Mouse (Mus musculus) cerebellum, adult (tissue): ENCODE results near the gene Gm29094.
"Not testable (repeated sequence)": the region's sequence is repeated elsewhere in the genome, so short reads cannot be mapped to it uniquely, and the experiment has no call there.

Source experiments
- ATAC-seq: cut with Nextera tagmentation; 2 replicates; pipeline ENCODE4 v1.9.2; 2017; ENCODE audit warnings: mild to moderate bottlenecking, moderate library complexity, mixed read lengths; ENCODE audit not compliant: insufficient number of reproducible peaks, low FRiP score, low TSS enrichment

Gm29094 gene

GRCm38 (mm10) chr9:89198969-89199416 is at the start of gene Gm29094, which contains the start of gene Bcl2a1b:
TSS of gene Gm29094 (plus strand) at chr9:89199379.
TSS of gene Bcl2a1b (plus strand) at chr9:89199209.
- not testable (repeated sequence) for ATAC-seq

DNA sequence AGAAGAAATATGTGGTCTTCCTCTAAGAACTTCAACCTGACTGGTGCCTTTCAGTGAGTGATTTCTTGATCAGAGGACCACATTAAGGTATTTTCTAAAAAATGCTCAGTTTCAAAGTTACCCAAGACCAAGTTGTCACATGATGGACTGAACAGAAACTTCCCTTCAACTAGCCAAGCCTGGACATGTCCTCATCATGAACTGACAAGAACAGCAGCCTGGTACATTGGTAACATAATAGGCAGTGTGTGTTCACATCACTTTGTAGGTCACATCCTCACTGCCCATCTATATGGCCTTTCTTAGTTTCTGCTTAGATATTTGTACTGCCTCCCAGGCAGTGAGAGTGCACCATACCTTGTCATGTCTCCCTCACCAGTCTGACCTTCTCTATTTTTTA is 26.6 kb upstream of the Gm29094 start:
- ATAC-seq: not testable (repeated sequence)

- ATAC-seq: not testable (repeated sequence)
Measured at GRCm38 (mm10) chr9:89178833-89179232, 20.3 kb upstream of the Gm29094 start.

- ATAC-seq: not testable (repeated sequence)
Measured at GRCm38 (mm10) chr9:89179469-89179868, 19.7 kb upstream of the Gm29094 start.

DNA sequence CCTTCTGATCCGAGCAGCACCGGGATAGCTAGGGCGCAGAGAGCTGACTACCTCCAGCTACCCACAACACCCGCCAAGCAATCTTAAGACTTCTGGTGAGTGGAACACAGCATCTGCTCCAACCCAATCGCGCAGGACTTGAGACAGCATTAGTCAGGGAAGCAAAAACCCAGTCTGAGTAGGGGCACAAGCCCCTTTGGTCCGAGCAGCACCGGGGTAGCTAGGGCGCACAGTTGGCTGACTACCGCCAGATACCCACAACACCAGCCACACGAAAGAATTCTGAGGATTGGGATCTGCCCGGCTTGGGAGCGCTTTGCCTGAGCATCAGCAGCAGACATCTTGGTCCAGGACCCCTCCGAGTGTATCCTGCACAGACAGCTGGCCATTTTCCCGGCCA is 12.2 kb upstream of the Gm29094 start:
- not testable (repeated sequence) for ATAC-seq

DNA sequence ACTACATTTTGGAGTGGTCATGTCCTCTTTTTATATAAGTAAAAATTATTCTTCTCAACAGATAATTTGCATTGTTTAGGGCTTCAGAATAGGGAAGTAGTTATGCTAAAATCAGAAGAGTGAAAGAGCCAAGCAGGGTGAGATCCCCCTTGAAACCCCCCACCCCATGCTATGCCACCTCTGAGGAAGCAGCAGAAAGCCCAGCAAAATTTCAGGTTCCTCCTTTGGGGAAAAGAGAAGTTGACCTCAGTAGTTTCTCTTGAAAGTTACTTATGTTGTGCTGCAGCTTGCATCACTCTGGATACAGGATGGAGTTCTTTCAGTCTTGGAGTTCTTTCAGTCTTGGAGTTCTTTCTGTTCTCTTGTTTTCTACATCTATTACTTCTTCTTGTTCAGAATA is 3.7 kb upstream of the Gm29094 start:
- not testable (repeated sequence) for ATAC-seq

DNA sequence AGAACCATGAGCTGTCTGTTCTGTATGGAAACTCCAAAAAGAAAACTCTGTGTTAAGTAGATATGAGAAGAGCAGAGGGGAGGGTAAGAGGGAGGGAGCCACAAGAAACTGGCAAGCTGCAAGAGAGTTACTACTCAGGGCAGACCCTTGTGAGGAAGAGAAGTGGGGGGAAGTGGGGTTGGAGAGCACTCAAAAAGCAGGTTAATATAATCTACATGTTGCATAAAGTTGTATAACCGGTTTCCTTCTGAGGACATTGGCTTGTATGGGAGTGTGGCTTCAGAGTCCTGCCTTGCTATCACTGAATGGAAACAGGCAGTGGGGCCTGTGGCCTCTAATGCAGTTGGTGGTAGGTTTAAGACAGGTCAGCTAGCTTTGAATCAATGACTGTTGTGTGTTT is 1.7 kb upstream of the Gm29094 start:
- not testable (repeated sequence) for ATAC-seq

- ATAC-seq: not testable (repeated sequence)
Measured at GRCm38 (mm10) chr9:89198349-89198748, 830 bp upstream of the Gm29094 start.

DNA sequence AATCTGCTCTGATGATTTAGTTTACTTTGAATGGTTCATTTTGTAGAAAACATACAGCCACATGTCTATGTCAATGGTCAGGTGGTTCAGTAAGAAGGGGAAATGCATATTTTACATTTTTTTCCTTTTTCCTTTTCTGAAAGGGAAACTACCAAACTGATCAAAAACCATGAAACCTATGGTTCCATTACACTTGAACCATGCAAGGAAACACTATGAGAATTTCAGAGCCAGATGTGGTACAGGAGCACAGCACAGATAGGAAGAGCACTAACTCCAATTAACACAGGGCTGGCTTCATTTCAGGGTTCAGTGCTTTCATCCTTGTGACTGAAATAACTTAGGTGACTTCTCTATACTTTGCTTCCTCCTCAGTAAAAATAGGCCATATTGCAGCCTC is 3.1 kb downstream of the Gm29094 start:
- not testable (repeated sequence) for ATAC-seq

- ATAC-seq: not testable (repeated sequence)
Measured at GRCm38 (mm10) chr9:89208939-89209338, 9.8 kb downstream of the Gm29094 start.

GRCm38 (mm10) chr9:89210353-89211064 is 11.3 kb downstream of the Gm29094 start, which contains the start of gene Mthfs:
TSS of gene Mthfs (plus strand) at chr9:89210676.
- peak; percentile 52 for ATAC-seq

GRCm38 (mm10) chr9:89211065-89211858 is 12.1 kb downstream of the Gm29094 start:
- peak; percentile 93 for ATAC-seq

DNA sequence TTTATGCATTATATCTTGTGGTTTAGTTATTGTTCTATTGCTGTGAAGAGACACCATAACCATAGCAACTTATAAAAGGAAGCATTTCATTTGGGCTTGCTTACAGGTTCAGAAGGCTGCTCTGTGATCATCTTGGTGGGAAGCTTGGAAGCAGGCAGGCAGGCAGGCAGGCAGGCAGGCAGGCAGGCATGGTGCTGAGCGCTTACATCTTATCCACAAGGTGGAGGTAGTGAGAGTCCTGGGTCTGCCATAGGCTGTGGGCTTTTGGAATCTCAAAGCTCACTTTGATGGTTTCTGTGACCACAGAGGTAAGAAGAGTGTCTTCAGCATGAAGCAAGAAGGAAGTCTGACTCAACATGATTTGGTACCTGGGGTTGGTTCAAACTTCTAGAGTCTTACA is 13.2 kb downstream of the Gm29094 start:
- not testable (repeated sequence) for ATAC-seq

GRCm38 (mm10) chr9:89218174-89218573 is 19.0 kb downstream of the Gm29094 start:
- ATAC-seq: not testable (repeated sequence)

- not testable (repeated sequence) for ATAC-seq
Measured at GRCm38 (mm10) chr9:89219668-89220067, 20.5 kb downstream of the Gm29094 start.

DNA sequence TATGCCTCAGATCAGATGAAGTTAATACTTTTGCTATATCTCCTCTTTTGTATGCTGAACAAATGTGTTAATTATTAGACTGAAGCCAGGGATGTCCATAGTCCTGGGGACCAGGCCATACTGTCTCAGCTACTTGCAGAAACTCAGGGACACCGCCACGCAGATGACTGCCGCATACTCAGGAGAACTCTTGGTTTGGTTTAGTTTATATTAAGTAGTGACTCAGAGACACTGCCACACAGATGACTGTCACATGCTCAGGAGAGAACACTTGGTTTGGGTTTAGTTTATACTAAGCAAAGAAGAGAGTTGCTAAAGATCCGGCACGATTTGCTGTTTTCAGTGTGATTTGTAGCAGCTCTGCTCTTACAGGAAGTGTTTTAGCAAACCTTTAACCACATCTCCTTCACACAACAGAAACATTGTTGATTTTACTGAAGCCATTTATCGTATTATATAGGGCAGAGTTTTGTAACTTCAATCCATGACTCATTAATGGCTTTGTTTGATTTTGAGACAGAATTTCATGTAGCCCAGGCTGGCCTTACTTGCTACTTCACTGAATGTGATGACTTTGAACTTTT is 21.6 kb downstream of the Gm29094 start:
- ATAC-seq: not testable (repeated sequence)

- ATAC-seq: no peak
Measured at GRCm38 (mm10) chr9:89226071-89226470, 26.9 kb downstream of the Gm29094 start.

DNA sequence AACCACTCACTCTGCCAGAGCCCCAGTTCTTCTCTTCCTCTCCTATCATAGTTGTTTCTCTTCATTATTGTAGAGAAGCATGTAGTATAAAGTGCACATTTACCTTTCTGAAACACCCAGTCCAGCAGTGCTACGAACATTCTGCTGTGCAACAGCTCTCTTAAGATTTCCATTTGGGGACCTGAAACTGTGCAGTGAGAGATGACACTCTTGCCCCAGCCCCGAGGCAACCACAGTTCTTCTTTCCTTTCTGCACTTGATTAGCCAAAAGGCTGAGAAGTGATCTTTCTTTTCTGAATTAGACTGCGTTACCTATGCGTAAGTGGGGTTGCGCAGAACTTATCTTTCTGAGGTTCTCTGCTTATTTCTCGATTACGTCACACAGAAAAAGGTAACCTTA is 28.9 kb downstream of the Gm29094 start:
- no peak for ATAC-seq

DNA sequence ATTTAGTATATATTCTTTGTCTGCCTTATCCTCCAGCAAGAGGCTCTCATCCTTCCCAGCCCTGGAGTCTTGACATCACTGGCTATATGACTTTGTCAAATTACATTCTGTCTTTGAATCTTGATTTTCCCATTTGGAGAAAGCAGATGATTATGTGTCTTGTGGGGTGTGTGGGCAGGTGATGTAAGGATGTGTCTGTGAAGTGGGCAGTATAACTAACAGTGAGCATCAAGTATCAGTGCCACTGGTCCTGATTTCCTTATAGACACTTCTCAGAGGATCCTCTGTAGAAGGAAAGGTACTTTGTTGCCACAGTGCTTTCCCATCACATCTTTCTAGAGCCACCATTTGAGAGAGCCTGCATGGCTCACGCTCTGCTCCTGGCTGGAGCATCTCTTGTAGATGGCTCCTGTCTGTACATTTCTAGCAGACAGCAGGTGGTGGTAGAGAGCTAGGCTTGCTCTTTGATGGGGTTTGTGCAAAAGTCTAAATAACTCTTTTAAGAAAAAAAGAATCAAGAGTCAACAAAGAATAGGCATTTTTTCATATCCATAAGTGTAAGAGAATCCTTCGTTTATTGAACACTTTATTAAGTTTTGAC is 31.8 kb downstream of the Gm29094 start:
- not testable (repeated sequence) for ATAC-seq

- not testable (repeated sequence) for ATAC-seq
Measured at GRCm38 (mm10) chr9:89237131-89237530, 38.0 kb downstream of the Gm29094 start.
